Mouse (Mus musculus) hematopoietic stem cell, adult 5-6 weeks (primary cell): ENCODE results near the gene Zswim8. TPM values are rescaled to one million over a fixed set of nuclear protein-coding genes. Genes with fewer than 3 reads are reported as not detected.
A peak's percentile ranks its signal among the peaks of the same experiment; 100 is the strongest.

Experiments
- ATAC-seq, 2 experiments: fragments of 125-278 bp in 1 of 2; replicated peaks in 1 of 2; 2 replicates each; pipeline ENCODE4 v1.8.0; 2016 to 2017; ENCODE audit warnings: inconsistent platforms in 2 of 2, mild to moderate bottlenecking in 2 of 2, moderate number of reproducible peaks in 2 of 2, low read depth in 1 of 2, moderate TSS enrichment in 1 of 2; ENCODE audit not compliant: low FRiP score in 2 of 2, poor library complexity in 2 of 2, severe bottlenecking in 2 of 2, insufficient read depth in 1 of 2, low TSS enrichment in 1 of 2
- total RNA-seq: library from RNA; stranded (forward); fragments of 172-1452, 232-1000 nt; gene quantifications from 2 replicates; pipeline ENCODE4 v1.2.3, GENCODE M21; 2017

Zswim8 gene
- total RNA-seq: 29.6 and 35.7 TPM in 2 replicates

DNA sequence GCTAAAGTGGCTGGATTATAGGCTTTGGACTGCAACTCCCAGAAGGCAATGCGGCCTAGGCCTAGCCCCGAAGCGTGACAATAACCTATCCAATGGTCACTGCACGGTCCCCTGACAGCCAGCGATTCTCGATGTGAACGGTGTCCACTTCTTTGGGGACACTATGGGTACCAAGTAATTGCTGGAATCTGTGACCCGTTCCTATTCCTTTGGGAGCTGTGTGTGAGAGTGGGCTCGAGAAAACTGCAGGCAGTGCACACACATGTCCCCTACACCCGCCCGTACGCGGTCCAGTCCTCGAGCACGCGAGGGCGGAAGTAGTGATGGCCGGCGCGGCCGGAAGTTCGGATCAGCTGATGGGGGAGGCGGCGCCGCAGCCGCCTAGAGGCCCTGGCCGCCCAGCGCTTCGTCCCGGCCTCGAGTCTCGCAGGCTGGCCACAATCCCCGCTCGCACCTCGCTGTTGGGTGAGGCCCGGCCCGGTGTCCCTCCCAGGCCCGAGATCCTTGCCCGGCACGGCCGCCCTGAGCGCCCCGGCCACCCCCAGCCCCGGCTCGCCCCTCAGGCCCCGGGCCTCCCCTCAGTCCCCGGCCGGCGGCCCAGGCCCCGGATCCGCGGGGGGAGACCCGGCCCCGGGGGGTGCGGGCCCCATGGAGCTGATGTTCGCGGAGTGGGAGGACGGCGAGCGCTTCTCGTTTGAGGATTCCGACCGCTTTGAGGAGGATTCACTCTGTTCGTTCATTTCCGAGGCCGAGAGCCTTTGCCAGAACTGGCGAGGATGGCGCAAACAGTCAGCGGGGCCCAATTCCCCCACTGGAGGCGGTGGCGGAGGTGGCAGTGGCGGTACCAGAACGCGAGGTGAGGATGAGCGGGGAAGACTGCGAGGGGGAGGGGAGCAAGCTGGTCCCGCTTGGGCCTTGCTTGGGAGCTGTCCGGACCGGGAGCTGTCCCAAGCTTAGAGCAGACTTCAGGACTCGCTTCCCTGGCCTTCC is at the start of gene Zswim8:
Gene Zswim8, plus strand, starts transcription at position 352 of the 990 bp plus-strand sequence.
- ATAC-seq: peak; percentile 77 to 82

DNA sequence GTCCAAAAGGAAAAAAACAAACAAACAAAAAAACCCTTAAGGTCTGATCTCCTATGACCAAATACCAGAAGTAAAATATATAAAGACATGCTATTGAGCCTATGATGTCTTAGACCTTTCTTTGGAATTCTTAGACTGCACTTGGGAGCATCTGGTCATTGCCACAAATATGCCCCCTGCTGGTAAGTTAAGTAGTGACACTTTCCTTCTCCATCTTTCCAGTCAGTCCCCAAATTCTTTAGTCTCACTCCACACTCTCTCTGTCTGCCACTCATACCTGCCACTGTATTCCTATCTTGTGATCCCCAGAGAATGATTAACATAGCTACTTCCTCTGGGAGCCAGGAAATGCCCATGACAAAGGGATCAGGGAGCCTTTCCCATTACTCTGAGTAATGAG is 49.0 kb upstream of the Zswim8 start:
- ATAC-seq: no peak

GRCm38 (mm10) chr14:20658902-20659301 is 48.5 kb upstream of the Zswim8 start:
- ATAC-seq: no peak

- no peak for ATAC-seq
Measured at GRCm38 (mm10) chr14:20659687-20660086, 47.7 kb upstream of the Zswim8 start.

GRCm38 (mm10) chr14:20660827-20661660 is 46.3 kb upstream of the Zswim8 start:
- peak; percentile 92 to 97 for ATAC-seq

- no peak; a peak in 1 of 4 replicates for ATAC-seq
Measured at GRCm38 (mm10) chr14:20661661-20662331, 45.6 kb upstream of the Zswim8 start.

DNA sequence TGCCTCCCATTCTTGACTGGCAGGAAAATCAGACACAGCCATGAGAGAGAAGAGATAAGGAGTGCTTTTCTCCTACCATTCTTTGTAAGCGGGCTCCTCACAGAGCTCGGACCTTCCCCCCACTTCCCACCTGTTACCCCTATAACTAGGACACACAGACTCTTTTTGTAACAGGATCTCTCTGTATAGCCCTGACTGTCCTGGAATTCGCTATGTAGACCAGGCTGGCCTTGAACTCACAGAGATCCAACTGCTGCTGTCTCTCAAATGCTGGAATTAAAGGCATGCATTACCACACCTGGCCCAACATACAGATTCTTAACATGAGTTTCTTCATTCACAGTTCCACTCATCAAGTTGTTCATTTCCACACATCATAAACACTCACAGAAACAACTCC is 44.6 kb upstream of the Zswim8 start:
- no peak for ATAC-seq

GRCm38 (mm10) chr14:20663601-20664000 is 43.8 kb upstream of the Zswim8 start:
- no peak for ATAC-seq

- ATAC-seq: no peak
Measured at GRCm38 (mm10) chr14:20664436-20664835, 42.9 kb upstream of the Zswim8 start.

GRCm38 (mm10) chr14:20667469-20667868 is 39.9 kb upstream of the Zswim8 start:
- no peak for ATAC-seq

GRCm38 (mm10) chr14:20668154-20668810 is 39.1 kb upstream of the Zswim8 start, which contains the start of gene Synpo2l:
Gene Synpo2l, minus strand, starts transcription at chr14:20668354.
- ATAC-seq: no peak

DNA sequence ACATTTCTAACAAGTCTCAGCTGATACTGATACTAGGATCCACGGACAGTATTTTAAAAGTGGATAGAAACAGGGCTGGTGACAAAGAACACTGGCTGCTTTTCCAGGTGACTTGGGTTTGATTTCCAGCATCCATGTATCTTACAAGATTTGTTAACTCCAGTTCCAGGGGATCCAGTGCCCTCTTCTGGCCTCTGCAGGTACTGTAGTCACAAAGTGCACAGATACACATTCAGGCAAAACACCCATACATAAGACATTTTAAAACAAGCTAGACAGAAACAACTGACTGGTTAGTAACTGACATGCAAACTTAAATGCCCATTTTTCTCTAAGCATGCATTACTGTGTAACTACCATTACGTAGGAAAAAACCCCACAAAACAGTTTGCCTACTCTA is 34.4 kb upstream of the Zswim8 start:
- no peak for ATAC-seq

GRCm38 (mm10) chr14:20673735-20674063 is 33.7 kb upstream of the Zswim8 start:
- ATAC-seq: peak in 1 of 2 experiments; percentile 13; a peak in 1 of 4 replicates

GRCm38 (mm10) chr14:20674064-20674833 is 33.1 kb upstream of the Zswim8 start, which contains the start of gene Sec24c:
Gene Sec24c, plus strand, starts transcription at chr14:20674308.
- peak; percentile 91 for ATAC-seq

- no peak for ATAC-seq
Measured at GRCm38 (mm10) chr14:20677906-20678305, 29.4 kb upstream of the Zswim8 start.

- ATAC-seq: no peak
Measured at GRCm38 (mm10) chr14:20681742-20682141, 25.6 kb upstream of the Zswim8 start.
